Mouse (Mus musculus) neural tube, embryonic 15.5 days (tissue): ENCODE measurements around the gene Ncoa1. TPM values are rescaled to one million over a fixed set of nuclear protein-coding genes. Genes with fewer than 3 reads are reported as not detected.

ENCODE experiments used
- ATAC-seq: fragments of 200-750 bp; cut with Nextera tagmentation; 2 replicates; pipeline ENCODE4 v1.8.0; 2017; ENCODE audit warnings: mild to moderate bottlenecking, moderate TSS enrichment, moderate library complexity; ENCODE audit not compliant: low FRiP score
- H3K27ac ChIP-seq: fragments of 300-500 bp; sonication (generic); replicated peaks from 2 replicates; pipeline ENCODE4 v1.5.1; 2015; ENCODE audit warnings: mild to moderate bottlenecking, inconsistent platforms
- H3K27me3 ChIP-seq: fragments of 300-500 bp; sonication (generic); replicated peaks from 2 replicates; pipeline ENCODE4 v1.6.1; 2015; ENCODE audit warnings: inconsistent platforms
- H3K36me3 ChIP-seq: fragments of 300-500 bp; sonication (generic); 2 replicates; pipeline ENCODE4 v1.6.1; 2015; ENCODE audit warnings: inconsistent platforms
- H3K4me1 ChIP-seq: fragments of 300-500 bp; sonication (generic); 2 replicates; pipeline ENCODE4 v1.6.1; 2015; ENCODE audit warnings: inconsistent platforms
- H3K4me2 ChIP-seq: fragments of 300-500 bp; sonication (generic); 2 replicates; pipeline ENCODE4 v1.6.1; 2015; ENCODE audit warnings: inconsistent platforms, mild to moderate bottlenecking, moderate library complexity
- H3K4me3 ChIP-seq: fragments of 300-500 bp; sonication (generic); replicated peaks from 2 replicates; pipeline ENCODE4 v1.5.1; 2015; ENCODE audit warnings: mild to moderate bottlenecking, inconsistent platforms
- H3K9ac ChIP-seq: fragments of 300-500 bp; sonication (generic); replicated peaks from 2 replicates; pipeline ENCODE4 v1.6.1; 2015; ENCODE audit warnings: mild to moderate bottlenecking, inconsistent platforms
- H3K9me3 ChIP-seq: fragments of 300-500 bp; sonication (generic); replicated peaks from 2 replicates; pipeline ENCODE4 v1.6.1; 2016; ENCODE audit warnings: inconsistent platforms
- WGBS: fragments of 180-500 bp; shearing (Covaris S2); methylation state at CpG from one replicate; pipeline ENCODE4 v1.1.7; 2015; ENCODE audit warnings: mixed read lengths; 5-methylcytosine and 5-hydroxymethylcytosine counted together
- polyA plus RNA-seq: library from polyadenylated mRNA; unstranded; fragments of >200 nt; fragmentation: Nextera tagmentation; extraction: Ambion mirVana; gene quantifications from 2 replicates; pipeline ENCODE4 v1.2.1, GENCODE M21; 2015

Ncoa1 gene
- 13.7 and 15.8 TPM in 2 replicates for polyA plus RNA-seq

GRCm38 (mm10) chr12:4476832-4477671, at the start of gene Ncoa1:
Gene Ncoa1 (minus strand): TSS chr12:4477182.
- Histone ChIP-seq H3K36me3 (no peaks in the 10 kb centered on the region), H3K27me3 (no peaks in the 10 kb centered on the region), H3K9me3 (no peaks in the 10 kb centered on the region), H3K4me3 (peak within 1 kb of the TSS; percentile 74), H3K9ac (peak within 1 kb of the TSS; percentile 94), H3K4me1 (peaks cover 30% of the 10 kb centered on the region), H3K27ac (peak within 1 kb of the TSS; percentile 96), H3K4me2 (peak within 1 kb of the TSS; percentile 74)
- peak; percentile 82 for ATAC-seq
- under 1% methylated on average over 50 of the region's 98 CpGs for WGBS

DNA sequence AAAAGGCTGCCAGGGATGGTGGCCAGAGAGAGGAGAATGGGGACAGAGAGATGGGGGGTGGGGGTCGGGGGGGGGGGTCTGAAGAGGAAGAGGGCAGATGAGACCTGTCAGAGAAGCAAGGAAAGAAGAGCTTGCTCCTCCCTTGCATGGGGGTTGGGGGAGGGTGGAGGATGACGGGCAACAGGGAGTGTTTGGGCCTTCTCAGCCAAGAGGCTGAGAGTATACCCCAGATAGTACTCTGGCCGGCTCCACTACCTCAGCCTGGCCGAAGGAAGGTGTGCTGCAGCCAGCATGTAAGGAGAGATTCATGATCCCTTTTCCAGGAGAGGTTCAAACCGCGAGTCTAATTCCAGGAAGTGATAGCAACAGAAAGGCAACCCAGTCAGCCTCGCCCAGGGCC, 47.6 kb upstream of the Ncoa1 start:
- no peak overlapping the region for H3K4me3 ChIP-seq
- 26% methylated on average over 7 of the region's 7 CpGs for WGBS
- no peaks in the 10 kb centered on the region for H3K36me3 ChIP-seq
- no peaks in the 10 kb centered on the region for H3K9me3 ChIP-seq
- peak; percentile 59; the same call in 1 of the 2 replicates for ATAC-seq
- peak overlapping the region; percentile 83 for H3K27ac ChIP-seq
- no peaks in the 10 kb centered on the region for H3K27me3 ChIP-seq
- peak overlapping the region; percentile 41 for H3K4me2 ChIP-seq
- peaks cover 32% of the 10 kb centered on the region for H3K4me1 ChIP-seq
- no peak overlapping the region for H3K9ac ChIP-seq

- 14% methylated on average over 9 of the region's 9 CpGs for WGBS
- H3K27me3 ChIP-seq, result no peaks in the 10 kb centered on the region
- H3K4me2 ChIP-seq, result peak overlapping the region; percentile 41
- no peaks in the 10 kb centered on the region for H3K9me3 ChIP-seq
- ATAC-seq, result peak; percentile 64
- peak overlapping the region; percentile 83 for H3K27ac ChIP-seq
- no peak overlapping the region for H3K4me3 ChIP-seq
- H3K9ac ChIP-seq, result no peak overlapping the region
- no peaks in the 10 kb centered on the region for H3K36me3 ChIP-seq
- peaks cover 32% of the 10 kb centered on the region for H3K4me1 ChIP-seq
Observed at GRCm38 (mm10) chr12:4523688-4524298, 46.8 kb upstream of the Ncoa1 start.

- Histone ChIP-seq H3K9me3 (no peaks in the 10 kb centered on the region), H3K9ac (0 out of 2 replicates have a peak overlapping the region, but pooled peaks have one; percentile 7), H3K36me3 (no peaks in the 10 kb centered on the region), H3K4me1 (peaks cover 32% of the 10 kb centered on the region), H3K4me3 (0 out of 2 replicates have a peak overlapping the region, but pooled peaks have one; percentile 3), H3K4me2 (peak overlapping the region; percentile 41), H3K27me3 (no peaks in the 10 kb centered on the region), H3K27ac (peak overlapping the region; percentile 83)
- WGBS, result 2% methylated on average over 10 of the region's 10 CpGs
- peak; percentile 67 for ATAC-seq
Observed at GRCm38 (mm10) chr12:4523208-4523607, 46.2 kb upstream of the Ncoa1 start.

- ATAC-seq, result no peak
- Histone ChIP-seq H3K9ac (no peak overlapping the region), H3K9me3 (no peaks in the 10 kb centered on the region), H3K36me3 (no peaks in the 10 kb centered on the region), H3K4me1 (peaks cover 17% of the 10 kb centered on the region), H3K27ac (no peak overlapping the region), H3K27me3 (no peaks in the 10 kb centered on the region), H3K4me3 (no peak overlapping the region), H3K4me2 (no peak overlapping the region)
- 86% methylated on average over 11 of the region's 11 CpGs for WGBS
Observed at GRCm38 (mm10) chr12:4518957-4519356, 42.0 kb upstream of the Ncoa1 start.

DNA sequence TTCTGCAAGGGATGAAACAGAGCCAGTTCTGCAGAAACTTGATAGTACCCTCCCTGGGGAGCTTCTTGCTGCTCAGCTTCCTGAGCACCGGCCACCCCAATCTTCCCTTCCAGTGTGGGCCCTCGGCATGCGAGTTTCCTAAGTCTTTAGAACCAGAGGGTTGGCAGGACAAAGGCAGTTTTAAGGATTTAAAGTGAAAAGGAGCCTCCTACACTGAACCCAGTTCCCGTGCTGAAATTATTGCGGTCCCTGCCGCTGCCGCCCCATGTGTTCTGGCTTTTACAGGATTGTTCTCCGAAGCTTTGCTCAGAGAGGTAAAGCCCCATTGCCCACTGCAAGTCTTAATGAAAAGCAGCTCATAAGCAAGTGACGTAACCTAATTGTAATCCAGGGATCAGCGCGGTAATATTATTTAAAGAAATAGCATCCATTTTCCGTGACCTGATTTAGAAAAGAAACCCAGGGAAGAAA, 32.6 kb upstream of the Ncoa1 start:
- peak overlapping the region; percentile 81 for H3K27ac ChIP-seq
- ATAC-seq, result peak; percentile 67
- 29% methylated on average over 12 of the region's 12 CpGs for WGBS
- peak overlapping the region; percentile 15 for H3K4me3 ChIP-seq
- H3K36me3 ChIP-seq, result no peaks in the 10 kb centered on the region
- H3K9me3 ChIP-seq, result no peaks in the 10 kb centered on the region
- 0 out of 2 replicates have a peak overlapping the region, but pooled peaks have one; percentile 17 for H3K9ac ChIP-seq
- H3K4me1 ChIP-seq, result peaks cover 27% of the 10 kb centered on the region
- no peaks in the 10 kb centered on the region for H3K27me3 ChIP-seq
- H3K4me2 ChIP-seq, result peak overlapping the region; percentile 50

- H3K27ac ChIP-seq, result no peak overlapping the region
- no peak overlapping the region for H3K4me3 ChIP-seq
- H3K4me2 ChIP-seq, result no peak overlapping the region
- H3K9ac ChIP-seq, result no peak overlapping the region
- H3K27me3 ChIP-seq, result no peaks in the 10 kb centered on the region
- WGBS, result 48% methylated on average over 1 of the region's 1 CpGs
- H3K36me3 ChIP-seq, result no peaks in the 10 kb centered on the region
- peaks cover 33% of the 10 kb centered on the region for H3K4me1 ChIP-seq
- ATAC-seq, result no peak
- no peaks in the 10 kb centered on the region for H3K9me3 ChIP-seq
Observed at GRCm38 (mm10) chr12:4508182-4508581, 31.2 kb upstream of the Ncoa1 start.

DNA sequence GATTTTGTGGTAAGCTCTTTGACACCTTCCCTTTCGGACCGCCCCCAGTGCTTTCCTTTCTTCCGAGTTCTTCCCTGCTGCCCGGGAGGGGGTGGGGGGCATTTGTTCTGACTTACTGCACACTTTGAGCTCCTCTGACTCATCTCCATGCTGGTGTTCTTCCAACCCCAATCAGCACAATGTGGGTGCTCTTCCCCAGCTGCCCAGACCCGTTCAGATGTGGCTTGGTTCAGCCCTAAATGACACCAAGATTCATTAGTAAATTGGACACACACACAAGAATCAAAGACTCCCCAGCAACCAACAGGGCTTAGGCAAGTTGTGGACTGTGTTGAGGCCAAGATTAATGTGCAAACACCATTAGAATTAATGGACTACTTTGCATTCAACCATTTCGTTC, 30.5 kb upstream of the Ncoa1 start:
- WGBS, result 16% methylated on average over 6 of the region's 6 CpGs
- H3K4me2 ChIP-seq, result no peak overlapping the region
- peak overlapping the region; percentile 61; the same call in 1 of the 2 replicates for H3K27ac ChIP-seq
- peaks cover 33% of the 10 kb centered on the region for H3K4me1 ChIP-seq
- no peak overlapping the region for H3K9ac ChIP-seq
- H3K9me3 ChIP-seq, result no peaks in the 10 kb centered on the region
- no peak overlapping the region for H3K4me3 ChIP-seq
- ATAC-seq, result peak; percentile 64; the same call in 1 of the 2 replicates
- no peaks in the 10 kb centered on the region for H3K27me3 ChIP-seq
- H3K36me3 ChIP-seq, result no peaks in the 10 kb centered on the region

- Histone ChIP-seq H3K36me3 (no peaks in the 10 kb centered on the region), H3K27me3 (no peaks in the 10 kb centered on the region), H3K4me2 (no peak overlapping the region), H3K9me3 (no peaks in the 10 kb centered on the region), H3K4me1 (peaks cover 33% of the 10 kb centered on the region), H3K4me3 (no peak overlapping the region), H3K9ac (no peak overlapping the region), H3K27ac (peak overlapping the region; percentile 61; the same call in 1 of the 2 replicates)
- 28% methylated on average over 7 of the region's 7 CpGs for WGBS
- ATAC-seq, result peak; percentile 18; the same call in 1 of the 2 replicates
Observed at GRCm38 (mm10) chr12:4506810-4507430, 29.9 kb upstream of the Ncoa1 start.

GRCm38 (mm10) chr12:4505298-4505697, 28.3 kb upstream of the Ncoa1 start:
- H3K27me3 ChIP-seq, result no peaks in the 10 kb centered on the region
- 65% methylated on average over 6 of the region's 6 CpGs for WGBS
- H3K4me1 ChIP-seq, result peaks cover 33% of the 10 kb centered on the region
- H3K4me3 ChIP-seq, result no peak overlapping the region
- no peaks in the 10 kb centered on the region for H3K36me3 ChIP-seq
- no peak overlapping the region for H3K9ac ChIP-seq
- ATAC-seq, result no peak; the same call in 1 of the 2 replicates
- H3K4me2 ChIP-seq, result no peak overlapping the region
- peak overlapping the region; percentile 42; the same call in 1 of the 2 replicates for H3K27ac ChIP-seq
- no peaks in the 10 kb centered on the region for H3K9me3 ChIP-seq

- 19% methylated on average over 2 of the region's 2 CpGs for WGBS
- Histone ChIP-seq H3K4me3 (no peak overlapping the region), H3K36me3 (no peaks in the 10 kb centered on the region), H3K9me3 (no peaks in the 10 kb centered on the region), H3K4me2 (no peak overlapping the region), H3K27ac (peak overlapping the region; percentile 64), H3K27me3 (no peaks in the 10 kb centered on the region), H3K9ac (no peak overlapping the region), H3K4me1 (peaks cover 22% of the 10 kb centered on the region)
- ATAC-seq, result no peak
Observed at GRCm38 (mm10) chr12:4503673-4504326, 26.8 kb upstream of the Ncoa1 start.
